ENCODE assay signal across 8 mouse cellular contexts in the genomic region with DNA sequence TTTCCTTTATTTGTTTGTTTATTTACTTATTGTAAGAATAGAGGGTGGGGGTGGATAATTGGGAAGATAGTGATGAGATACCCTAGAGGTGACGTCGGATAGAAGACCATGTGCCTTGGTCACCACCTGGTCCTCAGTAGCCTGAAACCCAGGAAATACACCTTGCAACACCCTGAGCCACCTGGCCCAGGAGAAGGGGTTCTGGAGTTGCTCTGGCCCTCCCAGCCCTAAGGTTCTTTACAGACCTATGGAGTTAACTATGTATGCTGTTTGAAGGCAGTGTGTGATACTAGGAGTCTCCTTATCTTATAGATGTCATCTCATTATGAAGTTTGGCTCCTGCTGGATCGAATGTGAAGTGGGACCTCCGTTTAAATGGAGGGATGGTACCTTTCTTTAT. TPM values are rescaled to one million over a fixed set of nuclear protein-coding genes. Genes with fewer than 3 reads are reported as not detected.
DNase-seq lines count a peak whose midpoint lies in the region; ATAC-seq and TF ChIP-seq lines count a peak whose summit lies in the region.

No protein-coding gene starts in this region.

- H3K4me2 ChIP-seq in kidney, postnatal 0 days (ENCODE audit: low read length), result peak overlapping the region; percentile 90
- peak overlapping the region; percentile 75 for H3K4me2 ChIP-seq in intestine, embryonic 14.5 days (ENCODE audit: low read length)
- H3K4me2 ChIP-seq in myocyte (ENCODE audit: low read depth), result peak overlapping the region; percentile 64

- H3K4me3 ChIP-seq in kidney, postnatal 0 days (replicated peaks; ENCODE audit: low read depth, low read length), result peak overlapping the region; percentile 89
- H3K4me3 ChIP-seq in forebrain, embryonic 10.5 days, result peak overlapping the region; percentile 97
- H3K4me3 ChIP-seq in intestine, embryonic 14.5 days (ENCODE audit: low read depth, low read length), result peak overlapping the region; percentile 71
- H3K4me3 ChIP-seq in myocyte, result peak overlapping the region; percentile 47

- H3K9me3 ChIP-seq in kidney, postnatal 0 days (replicated peaks; ENCODE audit: low read length), result no peaks in the 10 kb centered on the region
- H3K9me3 ChIP-seq in forebrain, embryonic 10.5 days, result no peaks in the 10 kb centered on the region
- H3K9me3 ChIP-seq in intestine, embryonic 14.5 days (ENCODE audit: control insufficient read depth, low read length), result no peaks in the 10 kb centered on the region

- peaks cover 39% of the 10 kb centered on the region for H3K79me2 ChIP-seq in myocyte (ENCODE audit: control insufficient read depth, insufficient read depth)

- TF ChIP-seq POLR2A in myocyte (IDR thresholded peaks at IDR 0.05; ENCODE audit: insufficient read length, low read depth), result no peak

- no peak for DNase-seq in kidney, postnatal 0 days (ENCODE audit: low spot score)
- DNase-seq in kidney, postnatal 4 days, result no peak
- no peak for DNase-seq in forebrain, embryonic 10.5 days (ENCODE audit: extremely low spot score, low spot score)
- DNase-seq in intestine, embryonic 14.5 days (ENCODE audit: low spot score), result no peak
- DNase-seq in spleen, postnatal 4 days (ENCODE audit: low spot score in 2 of 2), result no peak
- no peak for DNase-seq in right cerebral cortex, adult 2 months (ENCODE audit: low spot score in 2 of 2)
- DNase-seq in frontal cortex, postnatal 25 days (ENCODE audit: low spot score in 2 of 2), result no peak

- ATAC-seq in kidney, postnatal 0 days (replicated peaks; ENCODE audit: low FRiP score, low read depth), result no peak
- no peak for ATAC-seq in intestine, embryonic 14.5 days (replicated peaks; ENCODE audit: low FRiP score, low TSS enrichment, low read depth)

- H3K36me3 ChIP-seq in kidney, postnatal 0 days (ENCODE audit: insufficient read depth, low read length), result no peaks in the 10 kb centered on the region
- H3K36me3 ChIP-seq in forebrain, embryonic 10.5 days (replicated peaks), result peaks cover 23% of the 10 kb centered on the region
- H3K36me3 ChIP-seq in intestine, embryonic 14.5 days (ENCODE audit: control insufficient read depth, insufficient read depth, low read length), result no peaks in the 10 kb centered on the region
- no peaks in the 10 kb centered on the region for H3K36me3 ChIP-seq in myocyte (ENCODE audit: control insufficient read depth, insufficient read depth)

- peaks cover 38% of the 10 kb centered on the region for H3K4me1 ChIP-seq in kidney, postnatal 0 days (replicated peaks; ENCODE audit: insufficient read depth, low read length)
- H3K4me1 ChIP-seq in forebrain, embryonic 10.5 days, result peaks cover 70% of the 10 kb centered on the region
- peaks cover 20% of the 10 kb centered on the region for H3K4me1 ChIP-seq in intestine, embryonic 14.5 days (replicated peaks; ENCODE audit: control insufficient read depth, insufficient read depth, low read length)

- H3K9ac ChIP-seq in kidney, postnatal 0 days (ENCODE audit: low read depth, low read length), result no peak overlapping the region
- no peak overlapping the region for H3K9ac ChIP-seq in intestine, embryonic 14.5 days (ENCODE audit: low read length)

- 40% methylated on average over 4 of the region's 4 CpGs for WGBS in kidney, postnatal 0 days
- 35% methylated on average over 4 of the region's 4 CpGs for WGBS in forebrain, embryonic 10.5 days
- WGBS in intestine, embryonic 14.5 days, result 35% methylated on average over 4 of the region's 4 CpGs

- no peak for TF ChIP-seq CTCF in kidney, postnatal 0 days (IDR thresholded peaks at IDR 0.05; ENCODE audit: low read depth)

- no peaks in the 10 kb centered on the region for H3K27me3 ChIP-seq in kidney, postnatal 0 days (ENCODE audit: insufficient read depth, low read length)
- peaks cover 22% of the 10 kb centered on the region for H3K27me3 ChIP-seq in forebrain, embryonic 10.5 days (ENCODE audit: poor library complexity, severe bottlenecking)
- H3K27me3 ChIP-seq in intestine, embryonic 14.5 days (replicated peaks; ENCODE audit: control insufficient read depth, insufficient read depth, low read length), result 0 out of 2 replicates have a peak, but pooled peaks cover 3% of the 10 kb centered on the region
- H3K27me3 ChIP-seq in myocyte (ENCODE audit: control insufficient read depth, insufficient read depth, insufficient read length), result no peaks in the 10 kb centered on the region

- H3K27ac ChIP-seq in kidney, postnatal 0 days, result peak overlapping the region; percentile 98; the same call in 1 of the 2 replicates
- peak overlapping the region; percentile 100 for H3K27ac ChIP-seq in forebrain, embryonic 10.5 days
- no peak overlapping the region for H3K27ac ChIP-seq in intestine, embryonic 14.5 days (ENCODE audit: low read depth)

- peak overlapping the region; percentile 85 for H3ac ChIP-seq in myocyte (ENCODE audit: control insufficient read depth, insufficient read length)

TF ChIP-seq in myocyte, 11 proteins besides CTCF, POLR2A, EP300 and RAD21:
- TF ChIP-seq REST (IDR thresholded peaks at IDR 0.05; ENCODE audit: insufficient read depth, insufficient read length) (no peak), TCF12 (IDR thresholded peaks at IDR 0.05; ENCODE audit: insufficient read depth, poor library complexity, severe bottlenecking) (no peak), E2F4 (IDR thresholded peaks at IDR 0.05; ENCODE audit: insufficient read depth) (no peak), SRF (IDR thresholded peaks at IDR 0.05; ENCODE audit: control insufficient read depth, insufficient read length, low read depth) (no peak), MYOG (IDR thresholded peaks at IDR 0.05; ENCODE audit: control insufficient read depth in 1 of 3, insufficient read depth in 1 of 3, insufficient read length in 2 of 3, low read depth in 2 of 3) (no peak), MYOD1 (IDR thresholded peaks at IDR 0.05; ENCODE audit: control insufficient read depth in 1 of 3, insufficient read length in 2 of 3, low read depth in 2 of 3) (no peak), MAX (IDR thresholded peaks at IDR 0.05; ENCODE audit: low read depth) (no peak), CEBPB (IDR thresholded peaks at IDR 0.05; ENCODE audit: insufficient read depth, poor library complexity, severe bottlenecking) (no peak), POLR2AphosphoS2 (IDR thresholded peaks at IDR 0.05; ENCODE audit: insufficient read length, low read depth) (no peak), TCF3 (IDR thresholded peaks at IDR 0.05; ENCODE audit: insufficient read length, low read depth) (no peak), USF1 (IDR thresholded peaks at IDR 0.05; ENCODE audit: low read depth) (no peak)

RNA-seq across cellular contexts. Expression of a gene that starts 2.3 kb away (rescaled TPM):
- polyA plus RNA-seq in kidney, postnatal 0 days (2015; fragmentation: Nextera tagmentation; extraction: Ambion mirVana), result 16.4 and 19.4 TPM in 2 replicates
- polyA plus RNA-seq in forebrain, embryonic 10.5 days (2016; fragmentation: Nextera tagmentation; extraction: Ambion mirVana), result 20.0 and 24.9 TPM in 2 replicates
- polyA plus RNA-seq in intestine, embryonic 14.5 days (2014; fragmentation: Nextera tagmentation; extraction: Ambion mirVana), result 16.7 and 16.9 TPM in 2 replicates
- polyA plus RNA-seq in myocyte (2012; fragmentation: generic; extraction: Trizol), result 40.8 TPM

RNA-seq across cellular contexts. Expression of a gene that starts 32.1 kb away (rescaled TPM):
- polyA plus RNA-seq in kidney, postnatal 0 days (2015; fragmentation: Nextera tagmentation; extraction: Ambion mirVana), result 38.8 and 39.8 TPM in 2 replicates
- 61.6 and 62.6 TPM in 2 replicates for polyA plus RNA-seq in forebrain, embryonic 10.5 days (2016; fragmentation: Nextera tagmentation; extraction: Ambion mirVana)
- 40.0 and 43.0 TPM in 2 replicates for polyA plus RNA-seq in intestine, embryonic 14.5 days (2014; fragmentation: Nextera tagmentation; extraction: Ambion mirVana)
- 17.7 TPM for polyA plus RNA-seq in myocyte (2012; fragmentation: generic; extraction: Trizol)

RNA-seq across cellular contexts. Expression of a gene that starts 53.0 kb away (rescaled TPM):
- 187 and 206 TPM in 2 replicates for polyA plus RNA-seq in kidney, postnatal 0 days (2015; fragmentation: Nextera tagmentation; extraction: Ambion mirVana)
- 404 and 428 TPM in 2 replicates for polyA plus RNA-seq in forebrain, embryonic 10.5 days (2016; fragmentation: Nextera tagmentation; extraction: Ambion mirVana)
- polyA plus RNA-seq in intestine, embryonic 14.5 days (2014; fragmentation: Nextera tagmentation; extraction: Ambion mirVana), result 334 and 353 TPM in 2 replicates
- polyA plus RNA-seq in myocyte (2012; fragmentation: generic; extraction: Trizol), result 69.9 TPM

Comparison
In these comparisons a context has a peak if more than half of its experiments do, and no peak if none do; other contexts are left out.
1. H3K4me3 ChIP-seq: peak in every context shown above with its lines; median percentile 97 in forebrain, embryonic 10.5 days; 89 in kidney, postnatal 0 days; 71 in intestine, embryonic 14.5 days; 47 in myocyte.